Mouse (Mus musculus) spleen, adult 2 months (tissue): ENCODE measurements around the gene Chn2.

Experiments
- CTCF ChIP-seq: fragments of 200-500 bp; IDR thresholded peaks from 2 replicates; pipeline ENCODE4 v1.5.1; 2011; ENCODE audit warnings: mild to moderate bottlenecking, inconsistent platforms; ENCODE audit not compliant: insufficient read depth, insufficient read length, insufficient replicate concordance; ENCODE audit errors: extremely low read depth
- POLR2A ChIP-seq: fragments of 200-500 bp; IDR thresholded peaks from 2 replicates; pipeline ENCODE4 v1.6.1; 2011; ENCODE audit warnings: low read depth, low read length, inconsistent platforms

- TF ChIP-seq POLR2A (no peak), CTCF (no peak)
Observed at GRCm38 (mm10) chr6:54128702-54129101, 89.3 kb downstream of the Chn2 start.
